Mouse (Mus musculus): ENCODE data around the gene Ppp1r3a. TPM values are rescaled to one million over a fixed set of nuclear protein-coding genes. Genes with fewer than 3 reads are reported as not detected.

The Ppp1r3a gene
- total RNA-seq, 4 experiments from 2014 or later: not detected

Other genes starting within 250 kb of the Ppp1r3a start
- gene Foxp2, start 146.1 kb upstream of the Ppp1r3a start, total RNA-seq (2022): 1 to 10 TPM; 1.6 to 2.9 (median 2.5) TPM